Mouse (Mus musculus) left cerebral cortex, postnatal 36 days (tissue): ENCODE data around the gene Litaf. TPM values are rescaled to one million over a fixed set of nuclear protein-coding genes. Genes with fewer than 3 reads are reported as not detected.
"Not testable (repeated sequence)": the region's sequence is repeated elsewhere in the genome, so short reads cannot be mapped to it uniquely, and the experiment has no call there.

Experiments
- DNase-seq, 2 experiments: peaks; one replicate each; pipeline ENCODE4 v3.0.0; 2021 to 2022; ENCODE audit warnings: low spot score in 2 of 2, mixed read lengths in 1 of 2
- intact Hi-C: fragments of 180-260 bp; cut with DNase I; formaldehyde crosslinking; loops from one replicate; pipeline ENCODE4 v1.15.1; 2025
- total RNA-seq, 2 experiments: library from RNA; stranded (reverse); gene quantifications; 2 replicates each; pipeline ENCODE4 v1.2.3; 2021

Gene Litaf
- total RNA-seq, 2 experiments from 2014 or later: 11.1 to 13.0 TPM

GRCm38 (mm10) chr16:11031320-11031719, 34.6 kb downstream of the Litaf start:
- DNase-seq: no peak
- intact Hi-C loops: loop anchor here (5.0 kb wide), 1 partner anchor 79 kb away; no protein-coding TSS in a partner anchor

- intact Hi-C loops: loop anchor here (5.0 kb wide), 1 partner anchor 79 kb away; no protein-coding TSS in a partner anchor
- no peak for DNase-seq
These were observed 35.1 kb downstream of the Litaf start for GRCm38 (mm10) chr16:11030844-11031243.

- intact Hi-C loops: no loop called here
- DNase-seq: no peak
These were observed 37.8 kb downstream of the Litaf start for GRCm38 (mm10) chr16:11028206-11028605.

GRCm38 (mm10) chr16:11024841-11025240, 41.1 kb downstream of the Litaf start:
- intact Hi-C loops: no loop called here
- no peak for DNase-seq

- DNase-seq: no peak
- intact Hi-C loops: no loop called here
These were observed 42.3 kb downstream of the Litaf start for GRCm38 (mm10) chr16:11023618-11024017.

GRCm38 (mm10) chr16:11022113-11022489, 43.9 kb downstream of the Litaf start:
- intact Hi-C loops: no loop called here
- DNase-seq: no peak

GRCm38 (mm10) chr16:11021403-11022112, 44.4 kb downstream of the Litaf start:
- no peak for DNase-seq
- intact Hi-C loops: no loop called here

GRCm38 (mm10) chr16:11017807-11018595, 48.0 kb downstream of the Litaf start:
- no peak for DNase-seq
- intact Hi-C loops: no loop called here

GRCm38 (mm10) chr16:11016353-11016752, 49.6 kb downstream of the Litaf start:
- DNase-seq: no peak
- intact Hi-C loops: no loop called here

GRCm38 (mm10) chr16:11014407-11014806, 51.5 kb downstream of the Litaf start:
- intact Hi-C loops: no loop called here
- no peak for DNase-seq

GRCm38 (mm10) chr16:11013464-11014147, 52.4 kb downstream of the Litaf start:
- intact Hi-C loops, DNase-seq: not testable (repeated sequence)

- DNase-seq: peak; percentile 22 to 54
- intact Hi-C loops: no loop called here
These were observed 53.1 kb downstream of the Litaf start for GRCm38 (mm10) chr16:11012571-11013463.

GRCm38 (mm10) chr16:11011939-11012338, 54.0 kb downstream of the Litaf start:
- no peak for DNase-seq
- intact Hi-C loops: no loop called here

GRCm38 (mm10) chr16:11011206-11011605, 54.8 kb downstream of the Litaf start:
- intact Hi-C loops: no loop called here
- DNase-seq: no peak

GRCm38 (mm10) chr16:11010270-11010669, 55.7 kb downstream of the Litaf start:
- intact Hi-C loops: no loop called here
- DNase-seq: no peak

- no peak for DNase-seq
These were observed 57.6 kb downstream of the Litaf start for GRCm38 (mm10) chr16:11008162-11008991.

GRCm38 (mm10) chr16:11006100-11006499, 59.9 kb downstream of the Litaf start:
- intact Hi-C loops: no loop called here
- no peak for DNase-seq

More at GRCm38 (mm10) chr16:11008162-11008991, 57.6 kb downstream of the Litaf start:
- intact Hi-C loops: no loop called here
